Comparison of ENCODE assay signal across 16 mouse cellular contexts in the genomic region with DNA sequence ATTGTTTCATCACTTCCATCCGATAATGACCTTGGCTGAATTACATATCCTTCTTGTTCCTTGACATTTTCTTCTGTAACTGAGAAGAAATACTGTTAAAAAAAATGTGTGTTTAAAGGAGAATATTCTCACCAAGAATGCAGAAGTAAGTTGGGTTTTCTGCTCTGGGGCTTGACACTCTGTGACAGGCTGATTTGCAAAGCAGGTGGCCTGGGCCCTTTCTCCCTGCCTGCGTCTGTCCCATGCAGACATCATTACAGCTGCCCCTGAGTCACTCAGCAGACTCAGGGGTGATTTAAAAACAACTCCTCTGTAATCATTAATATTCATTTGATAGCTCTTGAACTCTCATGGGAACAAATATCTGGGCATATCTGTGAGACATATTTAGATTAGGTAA.
"Had no signal": no experiment of that assay in that cellular context is flagged by ENCODE, and none has a peak within 500 bp of the region (broad histone marks: within the 10 kb centered on the region; RNA-seq: fewer than 3 reads in every experiment).

No protein-coding gene starts in this region.

- H3K27ac ChIP-seq: neural tube, embryonic 13.5 days; neural tube, embryonic 15.5 days; stomach, embryonic 15.5 days; stomach, postnatal 0 days had no signal

- H3K9ac ChIP-seq: neural tube, embryonic 13.5 days; neural tube, embryonic 15.5 days; stomach, embryonic 15.5 days had no signal

- H3K9me3 ChIP-seq: neural tube, embryonic 13.5 days; neural tube, embryonic 15.5 days; stomach, embryonic 15.5 days had no signal

- H3K4me1 ChIP-seq: neural tube, embryonic 13.5 days; neural tube, embryonic 15.5 days; stomach, embryonic 15.5 days had no signal

- H3K4me2 ChIP-seq: neural tube, embryonic 13.5 days; neural tube, embryonic 15.5 days; stomach, embryonic 15.5 days had no signal

- H3K27me3 ChIP-seq: neural tube, embryonic 13.5 days; neural tube, embryonic 15.5 days; stomach, embryonic 15.5 days had no signal

- DNase-seq: retina, postnatal 1 day; right cerebral cortex, adult 18-20 months; right cerebral cortex, postnatal 14 days; right cerebral cortex, postnatal 25 days; right cerebral cortex, postnatal 4 days; spleen, adult 18-20 months; thymus, adult 18-20 months; thymus, adult 2 months; thymus, postnatal 14 days; thymus, postnatal 25 days; thymus, postnatal 36 days; thymus, postnatal 4 days had no signal

- H3K4me3 ChIP-seq: neural tube, embryonic 13.5 days; neural tube, embryonic 15.5 days; stomach, embryonic 15.5 days had no signal

- H3K36me3 ChIP-seq: neural tube, embryonic 13.5 days; neural tube, embryonic 15.5 days; stomach, embryonic 15.5 days had no signal
